Mouse (Mus musculus) cerebellum, adult 2 months (tissue): Measurements from ENCODE around the gene Card9.

Experiments used
- CTCF ChIP-seq: fragments of 200-500 bp; IDR thresholded peaks from 2 replicates; pipeline ENCODE4 v1.5.1; 2011; ENCODE audit warnings: low read depth, mild to moderate bottlenecking, control low read depth, low read length, moderate library complexity, borderline replicate concordance; ENCODE audit not compliant: insufficient read depth
- POLR2A ChIP-seq: fragments of 200-500 bp; IDR thresholded peaks from 2 replicates; pipeline ENCODE4 v1.6.1; 2011; ENCODE audit warnings: low read length, control low read depth, borderline replicate concordance; ENCODE audit not compliant: insufficient read depth

DNA sequence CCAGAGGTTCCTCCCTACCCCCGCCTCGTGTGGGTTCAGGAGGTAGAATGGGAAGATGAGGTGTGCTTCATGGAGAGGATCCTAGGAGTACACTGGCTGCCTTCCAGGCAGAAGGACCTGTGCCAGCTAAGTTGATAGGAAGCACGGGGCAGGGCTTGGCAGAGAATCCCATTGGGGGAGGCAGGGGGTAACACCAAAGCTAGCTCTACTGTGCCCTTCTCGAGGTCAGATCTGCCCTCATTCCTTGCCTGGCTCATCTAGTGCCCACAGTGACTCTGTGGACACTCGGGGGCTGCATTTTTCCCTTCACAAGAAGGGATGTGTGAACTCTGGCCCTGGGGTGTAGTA lies 21.5 kb downstream of the Card9 start:
- TF ChIP-seq CTCF (no peak), POLR2A (no peak)
